Mouse (Mus musculus): ENCODE measurements around the gene Cdc123. TPM values are rescaled to one million over a fixed set of nuclear protein-coding genes. Genes with fewer than 3 reads are reported as not detected.
"Not testable (repeated sequence)": the region's sequence is repeated elsewhere in the genome, so short reads cannot be mapped to it uniquely, and the experiment has no call there.

The Cdc123 gene
- total RNA-seq (2021), result 100 to 1,000 TPM; 133 to 149 TPM
- long read RNA-seq, transcript Cdc123-201 (13 exons, 1,827 nt), result major isoform, 43 of 51 reads
- long read RNA-seq, partial matches to known transcripts, result 3 of 51 reads
- long read RNA-seq, other reads (novel, unspliced or antisense), result 5 of 51 reads

DNA sequence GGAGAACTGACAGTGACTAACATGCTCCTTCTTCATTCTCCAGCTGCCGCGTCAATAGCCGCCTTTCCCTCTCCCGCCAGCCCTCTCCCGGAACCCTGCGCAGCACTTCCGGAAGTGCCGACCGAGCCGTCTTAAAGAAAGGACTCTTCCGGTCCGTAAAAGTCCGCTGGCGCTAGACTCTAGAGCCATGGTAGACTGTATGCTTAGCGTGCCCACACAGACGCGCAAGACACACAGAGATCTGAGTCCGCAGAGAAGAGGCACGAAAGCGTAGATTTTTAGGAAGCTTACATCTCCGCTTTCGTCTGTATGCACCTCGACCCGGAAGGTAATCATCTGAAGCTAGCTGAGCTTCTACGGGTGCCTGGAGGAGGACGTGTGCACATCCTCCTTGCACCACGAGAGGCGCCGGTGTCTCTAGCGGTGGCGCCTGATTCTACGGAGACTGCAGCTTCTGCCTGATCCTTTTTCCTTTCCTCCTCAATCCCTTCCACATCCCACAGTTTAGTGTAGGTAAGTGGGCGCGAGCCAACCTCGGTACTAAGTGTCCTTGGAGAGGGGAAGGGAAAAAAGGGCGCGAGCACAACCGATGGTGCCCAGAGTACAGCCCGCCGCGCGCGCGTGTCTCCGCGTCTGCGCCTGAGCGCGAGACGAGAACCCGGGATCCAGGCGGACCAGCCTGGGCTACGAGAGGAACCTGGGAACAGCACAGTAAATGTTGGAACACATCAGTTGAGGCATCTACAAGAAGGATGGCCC is at the start of gene Cdc123, which contains the start of gene Nudt5:
Gene Cdc123 (minus strand): TSS at position 292 of the 759 bp plus-strand sequence.
Gene Nudt5 (plus strand): TSS at position 147 of the 759 bp plus-strand sequence.
- DNase-seq (ENCODE audit: low spot score in 2 of 2), result peak; percentile 89 to 96

DNA sequence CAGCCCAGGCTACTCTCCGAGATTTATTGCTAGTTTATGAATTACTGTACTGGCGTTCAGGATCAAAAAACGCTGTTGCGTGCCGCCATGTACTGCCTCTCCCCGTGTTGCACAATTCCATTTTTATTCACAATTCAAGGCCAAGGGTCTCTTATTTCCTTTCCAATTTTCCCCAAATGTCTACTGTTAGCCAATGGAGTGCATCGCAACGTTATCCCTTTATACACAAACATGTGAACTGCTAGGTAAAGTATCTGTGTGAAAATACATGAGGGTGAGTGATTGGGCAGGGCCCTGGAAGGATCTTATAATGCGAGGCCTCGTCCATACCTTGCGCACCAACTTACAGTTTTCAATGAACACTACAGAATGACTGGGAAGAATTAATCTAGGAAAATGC is 49.3 kb upstream of the Cdc123 start:
- DNase-seq (ENCODE audit: low spot score in 2 of 2), result peak in 1 of 2 experiments; percentile 12

DNA sequence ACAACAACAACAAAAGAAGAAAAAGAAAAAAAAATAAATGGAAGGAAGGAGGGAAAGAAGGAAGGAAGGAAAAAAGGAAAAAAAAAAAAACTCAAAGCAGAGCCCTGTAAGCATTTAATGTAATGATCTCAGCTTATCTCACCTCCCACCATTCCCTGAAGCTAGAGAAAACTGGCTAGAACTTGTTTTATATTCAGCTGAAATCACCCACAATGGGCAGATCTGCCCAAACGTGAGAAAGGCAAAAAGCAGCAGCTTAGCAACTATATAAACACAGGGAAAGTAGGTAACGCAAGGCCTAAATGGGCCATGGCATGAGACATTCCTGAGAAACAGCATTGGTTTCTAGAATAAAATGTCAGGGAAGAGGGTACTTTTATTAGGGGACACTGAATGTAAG is 44.4 kb upstream of the Cdc123 start:
- DNase-seq (ENCODE audit: low spot score in 2 of 2), result no peak

- no peak for DNase-seq (ENCODE audit: low spot score in 2 of 2)
Measured at GRCm38 (mm10) chr2:5888865-5889264, 43.9 kb upstream of the Cdc123 start.

GRCm38 (mm10) chr2:5877446-5877845 is 32.5 kb upstream of the Cdc123 start:
- DNase-seq (ENCODE audit: low spot score in 2 of 2), result no peak

DNA sequence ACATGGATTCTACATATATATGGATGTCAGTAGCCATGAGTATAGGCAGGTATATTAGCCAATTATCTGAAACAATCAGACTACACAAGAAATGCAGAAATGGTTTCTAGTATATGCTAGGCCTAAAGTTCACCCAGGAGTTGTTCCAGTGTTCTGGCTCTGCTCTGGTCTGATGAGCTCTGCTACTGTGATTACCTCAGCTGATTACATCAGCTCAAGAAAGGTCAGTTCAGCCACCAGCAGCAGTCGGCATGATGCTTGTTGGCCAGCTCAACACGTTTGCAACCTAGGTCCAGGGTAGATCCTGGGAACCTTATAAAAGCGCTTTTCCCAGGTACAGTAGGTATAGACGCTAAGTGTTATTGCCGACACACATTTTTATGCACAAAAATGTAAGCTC is 24.8 kb upstream of the Cdc123 start:
- DNase-seq (ENCODE audit: low spot score in 2 of 2), result no peak

DNA sequence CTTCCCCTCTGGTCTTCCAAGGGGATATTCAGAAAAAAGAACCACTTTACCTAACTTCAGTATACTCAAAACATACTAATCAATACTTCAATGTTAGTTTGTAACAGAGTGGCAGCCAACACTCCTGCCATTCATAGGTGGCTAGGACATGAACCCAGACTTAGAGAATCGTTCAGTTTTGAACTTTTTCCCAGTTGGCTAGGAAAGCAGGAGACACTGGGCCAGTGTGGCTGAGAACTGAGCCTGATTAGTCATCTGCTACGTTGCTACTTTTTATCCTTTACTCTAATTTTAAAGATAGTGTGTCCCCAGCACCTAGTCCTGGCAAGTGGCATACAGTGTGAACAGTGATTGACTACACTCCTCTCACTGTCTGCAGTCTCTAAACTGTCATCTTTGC is 22.7 kb upstream of the Cdc123 start:
- DNase-seq (ENCODE audit: low spot score in 2 of 2), result no peak

DNA sequence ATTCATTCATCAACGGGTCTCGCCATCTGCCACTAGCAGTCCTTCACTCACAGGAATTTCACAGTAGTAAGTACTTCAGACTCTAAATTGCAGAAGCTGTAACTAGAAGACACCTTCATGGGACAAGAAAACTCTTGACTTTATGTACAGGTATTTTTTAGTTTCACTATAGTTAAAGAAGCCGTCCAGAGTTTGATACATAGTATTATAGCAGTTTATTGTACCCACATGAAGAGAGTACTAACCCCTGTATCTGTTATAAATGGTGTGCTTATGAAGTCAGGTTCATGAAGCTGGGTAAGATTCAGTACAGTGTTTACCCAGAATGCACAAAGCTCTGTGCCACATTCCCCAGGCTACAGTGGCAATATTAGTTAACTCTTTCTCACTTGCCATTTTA is 17.9 kb upstream of the Cdc123 start, which contains the start of gene Gm13199:
Gene Gm13199 (minus strand): TSS at position 101 of the 400 bp plus-strand sequence.
- DNase-seq (ENCODE audit: low spot score in 2 of 2), result no peak

DNA sequence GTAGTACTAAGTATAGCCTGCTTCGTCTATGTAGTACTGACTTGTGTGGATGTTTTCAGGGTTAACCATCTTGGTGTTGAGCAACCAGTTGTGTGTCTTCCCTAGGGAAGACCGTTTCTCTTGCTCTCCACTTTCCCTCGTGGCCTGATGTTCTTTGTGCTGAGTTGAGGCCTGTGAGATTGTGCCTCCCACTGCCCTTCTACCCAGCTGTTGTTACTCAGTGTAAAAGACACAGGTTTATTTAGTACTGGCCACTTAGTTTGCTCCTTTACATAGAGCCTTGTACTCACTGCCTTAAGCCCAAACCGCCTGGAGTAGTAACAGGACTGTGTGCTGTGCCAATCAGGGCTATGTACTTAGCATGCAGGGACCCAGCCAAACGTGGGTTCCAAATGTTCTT is 6.9 kb upstream of the Cdc123 start:
- peak in 1 of 2 experiments; percentile 65 for DNase-seq (ENCODE audit: low spot score in 2 of 2)

GRCm38 (mm10) chr2:5851116-5851515 is 6.2 kb upstream of the Cdc123 start:
- no peak for DNase-seq (ENCODE audit: low spot score in 2 of 2)

- DNase-seq (ENCODE audit: low spot score in 2 of 2), result no peak
Measured at GRCm38 (mm10) chr2:5845826-5846225, 862 bp upstream of the Cdc123 start.

DNA sequence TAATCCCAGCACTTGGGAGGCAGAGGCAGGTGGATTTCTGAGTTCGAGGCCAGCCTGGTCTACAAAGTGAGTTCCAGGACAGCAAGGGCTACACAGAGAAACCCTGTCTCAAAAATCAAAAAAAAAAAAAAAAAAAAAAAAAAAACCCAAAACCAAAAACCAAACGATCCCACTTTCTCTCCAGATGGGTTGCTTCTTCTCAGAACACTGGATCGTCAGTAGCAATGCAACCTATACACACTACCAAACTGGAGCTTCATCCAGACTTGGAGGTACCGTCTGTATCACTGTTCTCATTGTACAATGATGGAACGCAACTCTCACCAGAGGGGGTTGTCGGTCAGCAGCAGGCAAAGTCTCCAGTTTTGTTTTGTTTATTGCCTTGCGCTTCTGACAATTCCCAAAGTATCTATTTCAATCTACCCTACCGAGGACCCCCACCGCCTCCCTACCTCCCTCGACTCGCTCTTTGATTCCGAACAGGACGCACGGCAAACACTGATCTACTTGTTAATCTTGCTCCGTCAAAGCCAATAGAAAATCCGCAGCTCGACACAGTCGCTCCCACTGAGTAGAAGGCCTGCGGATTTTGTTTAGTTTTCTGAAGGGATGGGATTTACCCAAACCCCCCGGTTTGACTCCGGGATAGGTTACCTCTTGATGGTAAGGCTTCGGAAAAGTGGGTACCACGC is 637 bp downstream of the Cdc123 start:
- DNase-seq (ENCODE audit: low spot score in 2 of 2), result no peak

DNA sequence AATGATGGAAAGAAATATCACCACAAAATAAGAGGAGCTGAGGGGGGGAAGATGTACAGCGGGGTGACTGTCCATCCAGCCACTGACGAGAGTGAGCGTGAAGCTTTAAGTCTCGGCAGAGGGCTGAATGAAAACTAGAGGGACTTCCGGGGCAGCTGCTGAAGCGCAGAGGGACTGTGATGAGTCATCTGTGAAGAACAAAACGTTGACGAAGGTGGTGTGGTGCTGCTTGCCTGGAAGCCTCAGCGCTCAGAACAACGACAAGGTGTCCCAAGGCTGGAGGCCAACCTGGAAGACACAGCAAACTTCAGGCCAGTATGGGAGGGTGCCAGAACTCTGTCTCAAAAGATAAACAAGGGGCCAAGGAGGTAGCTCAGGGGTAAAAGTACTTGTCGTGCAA is 4.1 kb downstream of the Cdc123 start:
- DNase-seq (ENCODE audit: low spot score in 2 of 2), result no peak

DNA sequence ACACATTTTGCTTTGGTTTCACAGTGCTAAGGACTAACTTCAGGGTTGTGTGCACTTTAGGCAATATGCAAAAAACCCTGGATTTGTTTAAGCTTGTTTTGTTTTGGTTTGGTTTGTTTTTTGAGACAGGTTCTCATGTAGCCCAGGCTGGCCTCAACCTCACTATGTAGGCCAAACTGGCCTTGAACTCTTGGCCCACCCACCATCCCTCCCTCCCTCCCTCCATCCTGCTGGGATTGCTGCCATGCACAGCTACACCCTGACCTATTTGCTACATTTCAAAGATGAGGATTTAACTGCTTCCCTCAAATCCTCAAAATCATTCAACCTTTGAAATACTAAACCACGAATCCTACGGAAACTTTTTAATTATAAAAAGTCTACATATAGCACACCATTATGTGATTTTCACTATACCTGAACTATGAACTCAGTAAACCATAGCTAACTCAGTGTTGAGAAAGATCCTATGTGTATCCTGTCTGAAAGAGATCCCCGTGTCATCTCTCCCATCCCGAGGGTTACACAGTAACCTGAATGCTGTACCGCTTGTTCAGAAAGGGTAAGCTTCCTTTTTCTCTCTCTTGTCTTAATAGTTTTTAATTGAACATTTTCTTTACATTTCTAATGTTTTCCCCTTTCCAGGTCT is 19.6 kb downstream of the Cdc123 start:
- no peak for DNase-seq (ENCODE audit: low spot score in 2 of 2)

DNA sequence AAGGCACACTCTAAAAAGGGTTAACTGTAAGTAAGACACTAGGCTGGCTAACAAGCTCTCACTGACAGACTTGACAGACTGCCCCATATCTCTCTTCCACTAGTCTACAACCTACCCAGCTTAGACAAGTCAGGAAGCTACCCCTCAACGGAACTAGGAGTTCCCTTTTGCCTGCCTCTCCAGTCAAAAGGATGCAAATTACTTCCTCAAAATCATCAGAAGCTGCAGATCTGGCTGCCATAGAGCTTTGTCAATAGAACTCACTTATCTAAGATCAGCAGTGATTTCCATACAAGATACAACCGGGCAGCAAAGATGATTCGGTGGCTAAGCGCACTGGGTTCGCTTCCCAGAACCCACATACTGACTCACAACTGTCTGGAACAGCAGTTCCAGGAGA is 20.3 kb downstream of the Cdc123 start:
- no peak for DNase-seq (ENCODE audit: low spot score in 2 of 2)

- DNase-seq (ENCODE audit: low spot score in 2 of 2), result no peak
Measured at GRCm38 (mm10) chr2:5824213-5824612, 20.8 kb downstream of the Cdc123 start.

DNA sequence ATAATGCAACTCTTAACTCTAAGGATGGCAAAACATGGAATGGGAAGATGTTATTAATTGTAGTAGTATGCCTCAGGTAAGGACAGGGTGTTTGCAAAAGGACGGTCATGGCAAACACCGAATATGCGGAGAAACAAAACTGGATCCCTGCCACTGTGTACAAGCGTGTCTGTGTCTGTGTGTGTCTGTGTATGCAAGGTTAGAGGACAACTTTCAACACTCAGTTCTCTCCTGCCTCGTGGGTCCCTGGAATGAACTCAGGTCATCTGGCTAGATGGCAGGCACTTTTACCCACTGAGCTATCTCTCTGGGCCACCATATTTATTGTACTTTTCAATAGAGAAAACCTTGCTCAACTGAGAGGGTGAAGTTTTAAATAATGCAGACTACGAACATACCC is 22.5 kb downstream of the Cdc123 start:
- DNase-seq (ENCODE audit: low spot score in 2 of 2), result no peak

DNA sequence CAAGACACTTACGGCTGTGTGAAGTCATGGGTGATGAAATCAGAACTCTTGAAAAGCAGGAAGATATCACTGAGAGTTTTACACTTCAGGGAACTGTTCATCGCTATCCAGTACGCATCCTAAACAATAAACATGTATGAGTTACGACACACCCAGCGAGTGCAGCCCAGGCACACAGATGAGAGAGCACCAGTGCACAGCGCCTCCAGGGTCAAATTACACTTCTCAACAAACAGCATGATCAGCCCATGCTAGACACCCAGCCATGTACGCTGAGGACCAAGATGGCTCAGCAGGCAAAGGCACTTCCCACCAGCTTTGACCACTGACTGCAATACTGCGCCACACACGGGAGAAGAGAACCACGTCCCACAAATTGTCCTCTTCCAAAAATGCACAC is 23.7 kb downstream of the Cdc123 start:
- no peak for DNase-seq (ENCODE audit: low spot score in 2 of 2)

- DNase-seq (ENCODE audit: low spot score in 2 of 2), result no peak
Measured at GRCm38 (mm10) chr2:5811235-5811782, 33.7 kb downstream of the Cdc123 start.

DNA sequence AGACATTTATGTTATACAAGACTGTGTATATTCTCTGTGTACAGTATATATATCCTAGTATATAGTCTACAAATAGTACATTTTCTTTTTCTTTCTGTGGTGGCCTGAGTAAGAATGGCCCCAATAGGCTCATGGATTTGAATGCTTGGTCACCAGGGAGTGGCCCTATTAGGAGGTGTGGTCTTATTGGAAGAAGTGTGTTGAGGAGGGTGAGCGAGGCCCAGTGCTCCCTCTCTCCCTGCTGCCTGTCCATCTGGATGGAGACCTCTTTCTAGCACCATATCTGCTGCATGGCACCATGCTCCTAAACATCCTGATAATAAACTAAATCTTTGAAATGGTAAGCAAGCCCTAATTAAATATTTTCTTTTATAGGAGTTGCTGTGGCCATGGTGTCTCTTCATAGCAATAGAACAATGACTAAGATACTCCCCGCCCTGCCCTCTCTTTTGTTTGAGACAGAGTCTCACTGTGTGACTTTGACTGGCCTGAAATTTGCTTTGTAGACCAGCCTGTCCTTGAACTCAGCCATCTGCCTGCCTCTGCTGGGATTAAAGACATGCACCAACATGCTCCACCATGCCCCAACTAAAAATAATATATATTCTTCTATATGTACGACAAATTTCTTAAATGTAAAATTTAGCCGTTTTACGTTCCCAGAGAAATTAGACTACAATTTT is 34.8 kb downstream of the Cdc123 start:
- DNase-seq (ENCODE audit: low spot score in 2 of 2), result no peak

DNA sequence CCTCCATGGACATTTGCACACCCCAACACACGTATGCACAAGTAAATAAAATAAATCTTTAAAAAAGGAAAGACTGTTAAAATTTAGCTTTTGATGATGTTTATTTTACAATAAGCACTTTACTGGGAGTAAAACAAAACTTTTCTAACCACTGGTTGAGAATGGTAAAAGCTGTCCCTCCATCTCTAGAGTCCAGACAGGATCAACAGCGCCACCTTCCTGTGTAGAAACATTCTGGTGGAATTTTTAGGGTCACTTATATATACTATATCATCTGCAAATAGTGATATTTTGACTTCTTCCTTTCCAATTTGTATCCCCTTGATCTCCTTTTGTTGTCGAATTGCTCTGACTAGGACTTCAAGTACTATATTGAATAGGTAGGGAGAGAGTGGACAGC is 38.8 kb downstream of the Cdc123 start:
- not testable (repeated sequence) for DNase-seq (ENCODE audit: low spot score in 2 of 2)
